Mouse (Mus musculus): ENCODE results near the gene 4930550C14Rik. TPM values are rescaled to one million over a fixed set of nuclear protein-coding genes. Genes with fewer than 3 reads are reported as not detected.
A peak's percentile ranks its signal among the peaks of the same experiment; 100 is the strongest.

4930550C14Rik gene
- total RNA-seq (2014; fragmentation: Nextera tagmentation) (not detected in 2 replicates), total RNA-seq (2017) (0.22 TPM in 1 of 2 replicates, not detected in the other)

GRCm38 (mm10) chr9:53402291-53402711 is at the start of gene 4930550C14Rik:
Gene 4930550C14Rik (plus strand): TSS chr9:53402325.
- no peak for ATAC-seq (replicated peaks; ENCODE audit: poor library complexity, severe bottlenecking)

GRCm38 (mm10) chr9:53353161-53353560 is 49.0 kb upstream of the 4930550C14Rik start:
- no peak for ATAC-seq (replicated peaks; ENCODE audit: poor library complexity, severe bottlenecking)

GRCm38 (mm10) chr9:53356219-53357155 is 45.6 kb upstream of the 4930550C14Rik start:
- ATAC-seq (replicated peaks; ENCODE audit: poor library complexity, severe bottlenecking) = peak; percentile 67

GRCm38 (mm10) chr9:53371339-53371738 is 30.8 kb upstream of the 4930550C14Rik start:
- ATAC-seq (replicated peaks; ENCODE audit: poor library complexity, severe bottlenecking) = no peak

GRCm38 (mm10) chr9:53375907-53376306 is 26.2 kb upstream of the 4930550C14Rik start:
- no peak; the same call in 1 of the 2 replicates for ATAC-seq (replicated peaks; ENCODE audit: poor library complexity, severe bottlenecking)

- no peak; the same call in 1 of the 2 replicates for ATAC-seq (replicated peaks; ENCODE audit: poor library complexity, severe bottlenecking)
Measured at GRCm38 (mm10) chr9:53376820-53377219, 25.3 kb upstream of the 4930550C14Rik start.

- no peak for ATAC-seq (replicated peaks; ENCODE audit: poor library complexity, severe bottlenecking)
Measured at GRCm38 (mm10) chr9:53377597-53377996, 24.5 kb upstream of the 4930550C14Rik start.

GRCm38 (mm10) chr9:53378171-53378570 is 24.0 kb upstream of the 4930550C14Rik start:
- ATAC-seq (replicated peaks; ENCODE audit: poor library complexity, severe bottlenecking) = no peak

- ATAC-seq (replicated peaks; ENCODE audit: poor library complexity, severe bottlenecking) = no peak
Measured at GRCm38 (mm10) chr9:53380595-53380994, 21.5 kb upstream of the 4930550C14Rik start.

GRCm38 (mm10) chr9:53381113-53381615 is 21.0 kb upstream of the 4930550C14Rik start:
- ATAC-seq (replicated peaks; ENCODE audit: poor library complexity, severe bottlenecking) = no peak

- peak; percentile 84 for ATAC-seq (replicated peaks; ENCODE audit: poor library complexity, severe bottlenecking)
Measured at GRCm38 (mm10) chr9:53383951-53384866, 17.9 kb upstream of the 4930550C14Rik start, which contains the start of gene Kdelc2. Gene Kdelc2 (plus strand): TSS chr9:53384025.

- no peak for ATAC-seq (replicated peaks; ENCODE audit: poor library complexity, severe bottlenecking)
Measured at GRCm38 (mm10) chr9:53384873-53385272, 17.3 kb upstream of the 4930550C14Rik start.

- ATAC-seq (replicated peaks; ENCODE audit: poor library complexity, severe bottlenecking) = peak; percentile 38
Measured at GRCm38 (mm10) chr9:53387431-53387830, 14.7 kb upstream of the 4930550C14Rik start.

GRCm38 (mm10) chr9:53389109-53389508 is 13.0 kb upstream of the 4930550C14Rik start:
- no peak for ATAC-seq (replicated peaks; ENCODE audit: poor library complexity, severe bottlenecking)

GRCm38 (mm10) chr9:53390136-53390535 is 12.0 kb upstream of the 4930550C14Rik start:
- peak; percentile 10; the same call in 1 of the 2 replicates for ATAC-seq (replicated peaks; ENCODE audit: poor library complexity, severe bottlenecking)

GRCm38 (mm10) chr9:53397685-53398387 is 4.3 kb upstream of the 4930550C14Rik start:
- ATAC-seq (replicated peaks; ENCODE audit: poor library complexity, severe bottlenecking) = peak; percentile 23; the same call in 1 of the 2 replicates

GRCm38 (mm10) chr9:53398388-53398700 is 3.8 kb upstream of the 4930550C14Rik start:
- peak; percentile 94 for ATAC-seq (replicated peaks; ENCODE audit: poor library complexity, severe bottlenecking)

- no peak for ATAC-seq (replicated peaks; ENCODE audit: poor library complexity, severe bottlenecking)
Measured at GRCm38 (mm10) chr9:53399537-53399936, 2.6 kb upstream of the 4930550C14Rik start.

- ATAC-seq (replicated peaks; ENCODE audit: poor library complexity, severe bottlenecking) = no peak
Measured at GRCm38 (mm10) chr9:53400696-53401095, 1.4 kb upstream of the 4930550C14Rik start.

GRCm38 (mm10) chr9:53401146-53401545 is 979 bp upstream of the 4930550C14Rik start:
- ATAC-seq (replicated peaks; ENCODE audit: poor library complexity, severe bottlenecking) = no peak
